1 mouse cellular context compared by ENCODE assay signal in genomic region chr7:122393964-122394363, GRCm38 (mm10).
TF ChIP-seq lines count a peak whose summit lies in the region.

No protein-coding gene starts in this region.

TF ChIP-seq in CH12.LX, 34 proteins besides CTCF, POLR2A, EP300 and RAD21 (continued from another document):
- no peak for TF ChIP-seq NELFE (IDR thresholded peaks at IDR 0.05; ENCODE audit: low read depth, low read length)
TF ChIP-seq in CH12.LX: peak in this region for 11.
